ENCODE assay signal across 22 mouse cellular contexts in genomic region chr13:72849841-72850240, GRCm38 (mm10).
"Had no signal": no experiment of that assay in that cellular context is flagged by ENCODE, and none has a peak within 500 bp of the region (broad histone marks: within the 10 kb centered on the region; RNA-seq: fewer than 3 reads in every experiment).

No protein-coding gene starts in this region.

- H3K4me2 ChIP-seq: heart, embryonic 12.5 days; hindbrain, embryonic 14.5 days; kidney, embryonic 15.5 days; limb, embryonic 13.5 days; limb, embryonic 15.5 days; liver, embryonic 12.5 days had no signal

- H3K4me1 ChIP-seq: heart, embryonic 10.5 days; heart, embryonic 12.5 days; kidney, embryonic 15.5 days; limb, embryonic 15.5 days; liver, embryonic 12.5 days had no signal

- H3K27ac ChIP-seq: heart, embryonic 10.5 days; hindbrain, embryonic 14.5 days; kidney, embryonic 15.5 days; kidney, postnatal 0 days; limb, embryonic 13.5 days; limb, embryonic 15.5 days; liver, embryonic 12.5 days had no signal

- ATAC-seq: hindbrain, embryonic 16.5 days; intestine, embryonic 16.5 days; liver, embryonic 12.5 days had no signal

- H3K9ac ChIP-seq: heart, embryonic 12.5 days; hindbrain, embryonic 14.5 days; kidney, embryonic 15.5 days; limb, embryonic 13.5 days; limb, embryonic 15.5 days; liver, embryonic 12.5 days had no signal

- H3K36me3 ChIP-seq: heart, embryonic 10.5 days; heart, embryonic 12.5 days; kidney, embryonic 15.5 days; limb, embryonic 13.5 days; limb, embryonic 15.5 days; liver, embryonic 12.5 days had no signal

- DNase-seq: gastrocnemius, postnatal 14 days; gastrocnemius, postnatal 36 days; heart, adult 18-20 months; heart, postnatal 10 days; kidney, adult 11 months; kidney, adult 2 months; kidney, adult 9 months; kidney, postnatal 14 days; kidney, postnatal 36 days; layer of hippocampus, adult 9-11 months; layer of hippocampus, postnatal 36 days; left cerebral cortex, postnatal 4 days had no signal

- H3K4me3 ChIP-seq: heart, embryonic 10.5 days; heart, embryonic 12.5 days; kidney, embryonic 15.5 days; limb, embryonic 13.5 days; limb, embryonic 15.5 days; liver, embryonic 12.5 days had no signal

- H3K27me3 ChIP-seq: heart, embryonic 12.5 days; kidney, embryonic 15.5 days; limb, embryonic 13.5 days; limb, embryonic 15.5 days; liver, embryonic 12.5 days had no signal

- H3K9me3 ChIP-seq: heart, embryonic 12.5 days; kidney, embryonic 15.5 days; limb, embryonic 13.5 days; limb, embryonic 15.5 days; liver, embryonic 12.5 days had no signal
